Mouse (Mus musculus): ENCODE data around the gene Rnpepl1. TPM values are rescaled to one million over a fixed set of nuclear protein-coding genes. Genes with fewer than 3 reads are reported as not detected.

Gene Rnpepl1
- polyA plus RNA-seq, 1 experiment: 88.8 TPM

GRCm38 (mm10) chr1:92921496-92921895 is 10.9 kb downstream of the Rnpepl1 start:
- no peaks in the 10 kb centered on the region for H3K27me3 ChIP-seq (ENCODE audit: control insufficient read depth, insufficient read depth, low read length)
- H3K36me3 ChIP-seq (ENCODE audit: control insufficient read depth, insufficient read depth, low read length): no peaks in the 10 kb centered on the region
- no peak overlapping the region for H3K27ac ChIP-seq (ENCODE audit: control insufficient read depth, insufficient read depth, low read depth, low read length)
- no peak overlapping the region for H3K4me3 ChIP-seq (ENCODE audit: control insufficient read depth, low read depth, low read length)
- H3K4me1 ChIP-seq (ENCODE audit: control insufficient read depth, insufficient read depth, low read length): no peaks in the 10 kb centered on the region
- TF ChIP-seq POLR2A (IDR thresholded peaks at IDR 0.05; ENCODE audit: control insufficient read depth, low read depth, low read length) (no peak), CTCF (IDR thresholded peaks at IDR 0.05; ENCODE audit: control insufficient read depth, insufficient read depth, insufficient replicate concordance, low read depth, low read length) (no peak)

GRCm38 (mm10) chr1:92930171-92930706 is 19.7 kb downstream of the Rnpepl1 start:
- H3K4me3 ChIP-seq (ENCODE audit: control insufficient read depth, low read depth, low read length): no peak overlapping the region
- no peak for TF ChIP-seq CTCF (IDR thresholded peaks at IDR 0.05; ENCODE audit: control insufficient read depth, insufficient read depth, insufficient replicate concordance, low read depth, low read length)
- no peak for TF ChIP-seq POLR2A (IDR thresholded peaks at IDR 0.05; ENCODE audit: control insufficient read depth, low read depth, low read length)
- H3K27ac ChIP-seq (ENCODE audit: control insufficient read depth, insufficient read depth, low read depth, low read length): no peak overlapping the region

GRCm38 (mm10) chr1:92933611-92934010 is 23.0 kb downstream of the Rnpepl1 start:
- Histone ChIP-seq H3K4me3 (ENCODE audit: control insufficient read depth, low read depth, low read length) (peak overlapping the region; percentile 87), H3K36me3 (ENCODE audit: control insufficient read depth, insufficient read depth, low read length) (no peaks in the 10 kb centered on the region; the same call in 1 of the 2 replicates), H3K27ac (ENCODE audit: control insufficient read depth, insufficient read depth, low read depth, low read length) (peak overlapping the region; percentile 94), H3K27me3 (ENCODE audit: control insufficient read depth, insufficient read depth, low read length) (no peaks in the 10 kb centered on the region), H3K4me1 (ENCODE audit: control insufficient read depth, insufficient read depth, low read length) (peaks cover 9% of the 10 kb centered on the region)
- TF ChIP-seq CTCF (IDR thresholded peaks at IDR 0.05; ENCODE audit: control insufficient read depth, insufficient read depth, insufficient replicate concordance, low read depth, low read length): no peak
- TF ChIP-seq POLR2A (IDR thresholded peaks at IDR 0.05; ENCODE audit: control insufficient read depth, low read depth, low read length): no peak

More at GRCm38 (mm10) chr1:92930171-92930706, 19.7 kb downstream of the Rnpepl1 start:
- H3K4me1 ChIP-seq (ENCODE audit: control insufficient read depth, insufficient read depth, low read length): peaks cover 6% of the 10 kb centered on the region
- no peaks in the 10 kb centered on the region for H3K36me3 ChIP-seq (ENCODE audit: control insufficient read depth, insufficient read depth, low read length)
- H3K27me3 ChIP-seq (ENCODE audit: control insufficient read depth, insufficient read depth, low read length): no peaks in the 10 kb centered on the region

- TF ChIP-seq POLR2A (IDR thresholded peaks at IDR 0.05; ENCODE audit: control insufficient read depth, low read depth, low read length) (peak; percentile 86), CTCF (IDR thresholded peaks at IDR 0.05; ENCODE audit: control insufficient read depth, insufficient read depth, insufficient replicate concordance, low read depth, low read length) (peak; percentile 25; the same call in 1 of the 2 replicates)
- Histone ChIP-seq H3K4me1 (ENCODE audit: control insufficient read depth, insufficient read depth, low read length) (peaks cover 9% of the 10 kb centered on the region), H3K36me3 (ENCODE audit: control insufficient read depth, insufficient read depth, low read length) (peaks cover under 1% of the 10 kb centered on the region), H3K4me3 (ENCODE audit: control insufficient read depth, low read depth, low read length) (peak within 1 kb of the TSS; percentile 87), H3K27ac (ENCODE audit: control insufficient read depth, insufficient read depth, low read depth, low read length) (peak within 1 kb of the TSS; percentile 94), H3K27me3 (ENCODE audit: control insufficient read depth, insufficient read depth, low read length) (no peaks in the 10 kb centered on the region)
These were observed 23.7 kb downstream of the Rnpepl1 start, which contains the start of gene Capn10 for GRCm38 (mm10) chr1:92934182-92934827. Gene Capn10 (plus strand): TSS chr1:92934376.

GRCm38 (mm10) chr1:92935054-92935962 is 24.7 kb downstream of the Rnpepl1 start:
- peak overlapping the region; percentile 79 for H3K27ac ChIP-seq (ENCODE audit: control insufficient read depth, insufficient read depth, low read depth, low read length)

GRCm38 (mm10) chr1:92935977-92936376 is 25.4 kb downstream of the Rnpepl1 start:
- H3K4me3 ChIP-seq (ENCODE audit: control insufficient read depth, low read depth, low read length): peak overlapping the region; percentile 61
- no peak overlapping the region for H3K27ac ChIP-seq (ENCODE audit: control insufficient read depth, insufficient read depth, low read depth, low read length)
- H3K27me3 ChIP-seq (ENCODE audit: control insufficient read depth, insufficient read depth, low read length): no peaks in the 10 kb centered on the region
- H3K36me3 ChIP-seq (ENCODE audit: control insufficient read depth, insufficient read depth, low read length): peaks cover 6% of the 10 kb centered on the region
- no peak for TF ChIP-seq CTCF (IDR thresholded peaks at IDR 0.05; ENCODE audit: control insufficient read depth, insufficient read depth, insufficient replicate concordance, low read depth, low read length)
- TF ChIP-seq POLR2A (IDR thresholded peaks at IDR 0.05; ENCODE audit: control insufficient read depth, low read depth, low read length): no peak
- peaks cover 9% of the 10 kb centered on the region for H3K4me1 ChIP-seq (ENCODE audit: control insufficient read depth, insufficient read depth, low read length)

More at GRCm38 (mm10) chr1:92935054-92935962, 24.7 kb downstream of the Rnpepl1 start:
- H3K36me3 ChIP-seq (ENCODE audit: control insufficient read depth, insufficient read depth, low read length): peaks cover 4% of the 10 kb centered on the region
- peak overlapping the region; percentile 87 for H3K4me3 ChIP-seq (ENCODE audit: control insufficient read depth, low read depth, low read length)
- no peaks in the 10 kb centered on the region for H3K27me3 ChIP-seq (ENCODE audit: control insufficient read depth, insufficient read depth, low read length)
- peaks cover 9% of the 10 kb centered on the region for H3K4me1 ChIP-seq (ENCODE audit: control insufficient read depth, insufficient read depth, low read length)
- no peak for TF ChIP-seq CTCF (IDR thresholded peaks at IDR 0.05; ENCODE audit: control insufficient read depth, insufficient read depth, insufficient replicate concordance, low read depth, low read length)
- TF ChIP-seq POLR2A (IDR thresholded peaks at IDR 0.05; ENCODE audit: control insufficient read depth, low read depth, low read length): no peak

GRCm38 (mm10) chr1:92936467-92936866 is 25.9 kb downstream of the Rnpepl1 start:
- H3K36me3 ChIP-seq (ENCODE audit: control insufficient read depth, insufficient read depth, low read length): peaks cover 8% of the 10 kb centered on the region
- H3K4me3 ChIP-seq (ENCODE audit: control insufficient read depth, low read depth, low read length): peak overlapping the region; percentile 12; the same call in 1 of the 2 replicates
- TF ChIP-seq CTCF (IDR thresholded peaks at IDR 0.05; ENCODE audit: control insufficient read depth, insufficient read depth, insufficient replicate concordance, low read depth, low read length): no peak
- no peak for TF ChIP-seq POLR2A (IDR thresholded peaks at IDR 0.05; ENCODE audit: control insufficient read depth, low read depth, low read length)
- peaks cover 9% of the 10 kb centered on the region for H3K4me1 ChIP-seq (ENCODE audit: control insufficient read depth, insufficient read depth, low read length)
- no peak overlapping the region for H3K27ac ChIP-seq (ENCODE audit: control insufficient read depth, insufficient read depth, low read depth, low read length)
- no peaks in the 10 kb centered on the region for H3K27me3 ChIP-seq (ENCODE audit: control insufficient read depth, insufficient read depth, low read length)
